Mouse (Mus musculus) T-cell, adult 2 months (primary cell): Measurements from ENCODE around the gene Trim62.
A peak's percentile ranks its signal among the peaks of the same experiment; 100 is the strongest.

ENCODE experiments used
- DNase-seq: peaks from one replicate; pipeline ENCODE4 v3.0.0; 2022; ENCODE audit warnings: low spot score

The Trim62 gene

GRCm38 (mm10) chr4:128910276-128911063, 27.1 kb downstream of the Trim62 start:
- DNase-seq: no peak

- DNase-seq: no peak
Measured at GRCm38 (mm10) chr4:128912085-128912484, 28.7 kb downstream of the Trim62 start.

GRCm38 (mm10) chr4:128913794-128914193, 30.4 kb downstream of the Trim62 start:
- DNase-seq: no peak

GRCm38 (mm10) chr4:128917119-128917518, 33.7 kb downstream of the Trim62 start:
- no peak for DNase-seq

GRCm38 (mm10) chr4:128917756-128918155, 34.4 kb downstream of the Trim62 start:
- no peak for DNase-seq

- DNase-seq: no peak
Measured at GRCm38 (mm10) chr4:128918187-128918586, 34.8 kb downstream of the Trim62 start.

GRCm38 (mm10) chr4:128919106-128919505, 35.7 kb downstream of the Trim62 start:
- DNase-seq: no peak

GRCm38 (mm10) chr4:128923603-128924002, 40.2 kb downstream of the Trim62 start:
- no peak for DNase-seq

GRCm38 (mm10) chr4:128924841-128925606, 41.6 kb downstream of the Trim62 start:
- DNase-seq: peak; percentile 79

- no peak for DNase-seq
Measured at GRCm38 (mm10) chr4:128932783-128933182, 49.4 kb downstream of the Trim62 start.

GRCm38 (mm10) chr4:128935595-128935994, 52.2 kb downstream of the Trim62 start:
- DNase-seq: no peak

GRCm38 (mm10) chr4:128942346-128942745, 59.0 kb downstream of the Trim62 start:
- DNase-seq: no peak

- DNase-seq: no peak
Measured at GRCm38 (mm10) chr4:128946736-128947135, 63.4 kb downstream of the Trim62 start.

GRCm38 (mm10) chr4:128947326-128947933, 64.0 kb downstream of the Trim62 start:
- no peak for DNase-seq

- peak; percentile 29 for DNase-seq
Measured at GRCm38 (mm10) chr4:128948137-128948674, 64.8 kb downstream of the Trim62 start.

GRCm38 (mm10) chr4:128949470-128950005, 66.2 kb downstream of the Trim62 start:
- no peak for DNase-seq

- no peak for DNase-seq
Measured at GRCm38 (mm10) chr4:128950461-128950860, 67.1 kb downstream of the Trim62 start.

GRCm38 (mm10) chr4:128953851-128954250, 70.5 kb downstream of the Trim62 start:
- no peak for DNase-seq

GRCm38 (mm10) chr4:128957155-128957911, 74.0 kb downstream of the Trim62 start:
- DNase-seq: peak; percentile 20

- no peak for DNase-seq
Measured at GRCm38 (mm10) chr4:128958156-128958555, 74.8 kb downstream of the Trim62 start.

GRCm38 (mm10) chr4:128958849-128959248, 75.5 kb downstream of the Trim62 start:
- no peak for DNase-seq
